Mouse (Mus musculus) midbrain, embryonic 14.5 days (tissue): ENCODE results near the gene Wdr5. TPM values are rescaled to one million over a fixed set of nuclear protein-coding genes. Genes with fewer than 3 reads are reported as not detected.
A peak's percentile ranks its signal among the peaks of the same experiment; 100 is the strongest.

ENCODE experiments used
- ATAC-seq: fragments of 200-750 bp; cut with Nextera tagmentation; 2 replicates; pipeline ENCODE4 v1.8.0; 2017; ENCODE audit warnings: moderate number of reproducible peaks, moderate library complexity; ENCODE audit not compliant: low FRiP score, low TSS enrichment
- DNase-seq: peaks from one replicate; pipeline ENCODE4 v3.0.0-alpha.2; 2015
- H3K27ac ChIP-seq: fragments of 300-500 bp; sonication (generic); replicated peaks from 2 replicates; pipeline ENCODE4 v1.5.1; 2014; ENCODE audit warnings: mild to moderate bottlenecking, low read depth, low read length, moderate library complexity
- H3K27me3 ChIP-seq: fragments of 300-500 bp; sonication (generic); 2 replicates; pipeline ENCODE4 v1.6.1; 2014; ENCODE audit warnings: low read length, control low read depth, mixed read lengths; ENCODE audit not compliant: control insufficient read depth, insufficient read depth
- H3K36me3 ChIP-seq: fragments of 300-500 bp; sonication (generic); 2 replicates; pipeline ENCODE4 v1.6.1; 2014; ENCODE audit warnings: low read length, control low read depth; ENCODE audit not compliant: control insufficient read depth, insufficient read depth
- H3K4me1 ChIP-seq: fragments of 300-500 bp; sonication (generic); 2 replicates; pipeline ENCODE4 v1.6.1; 2014; ENCODE audit warnings: mild to moderate bottlenecking, antibody characterized with exemption, low read length, control low read depth; ENCODE audit not compliant: control insufficient read depth, insufficient read depth
- H3K4me2 ChIP-seq: fragments of 300-500 bp; sonication (generic); 2 replicates; pipeline ENCODE4 v1.6.1; 2014; ENCODE audit warnings: mild to moderate bottlenecking, low read length, moderate library complexity
- H3K4me3 ChIP-seq: fragments of 300-500 bp; sonication (generic); replicated peaks from 2 replicates; pipeline ENCODE4 v1.5.1; 2014; ENCODE audit warnings: low read depth, low read length
- H3K9ac ChIP-seq: fragments of 300-500 bp; sonication (generic); replicated peaks from 2 replicates; pipeline ENCODE4 v1.6.1; 2014; ENCODE audit warnings: mild to moderate bottlenecking, low read length, moderate library complexity
- H3K9me3 ChIP-seq: fragments of 300-500 bp; sonication (generic); 2 replicates; pipeline ENCODE4 v1.6.1; 2016; ENCODE audit warnings: low read length, control low read depth, mixed read lengths; ENCODE audit not compliant: control insufficient read depth
- WGBS: fragments of 180-500 bp; shearing (Covaris S2); extraction: QIAGEN DNeasy Blood & Tissue Kit; methylation state at CpG from one replicate; pipeline ENCODE4 v1.1.7; 2014; 5-methylcytosine and 5-hydroxymethylcytosine counted together
- polyA plus RNA-seq: library from polyadenylated mRNA; unstranded; fragments of >200 nt; fragmentation: Nextera tagmentation; extraction: Ambion mirVana; gene quantifications from 2 replicates; pipeline ENCODE4 v1.2.1, GENCODE M21; 2014

The Wdr5 gene
- 31.9 and 44.2 TPM in 2 replicates for polyA plus RNA-seq

DNA sequence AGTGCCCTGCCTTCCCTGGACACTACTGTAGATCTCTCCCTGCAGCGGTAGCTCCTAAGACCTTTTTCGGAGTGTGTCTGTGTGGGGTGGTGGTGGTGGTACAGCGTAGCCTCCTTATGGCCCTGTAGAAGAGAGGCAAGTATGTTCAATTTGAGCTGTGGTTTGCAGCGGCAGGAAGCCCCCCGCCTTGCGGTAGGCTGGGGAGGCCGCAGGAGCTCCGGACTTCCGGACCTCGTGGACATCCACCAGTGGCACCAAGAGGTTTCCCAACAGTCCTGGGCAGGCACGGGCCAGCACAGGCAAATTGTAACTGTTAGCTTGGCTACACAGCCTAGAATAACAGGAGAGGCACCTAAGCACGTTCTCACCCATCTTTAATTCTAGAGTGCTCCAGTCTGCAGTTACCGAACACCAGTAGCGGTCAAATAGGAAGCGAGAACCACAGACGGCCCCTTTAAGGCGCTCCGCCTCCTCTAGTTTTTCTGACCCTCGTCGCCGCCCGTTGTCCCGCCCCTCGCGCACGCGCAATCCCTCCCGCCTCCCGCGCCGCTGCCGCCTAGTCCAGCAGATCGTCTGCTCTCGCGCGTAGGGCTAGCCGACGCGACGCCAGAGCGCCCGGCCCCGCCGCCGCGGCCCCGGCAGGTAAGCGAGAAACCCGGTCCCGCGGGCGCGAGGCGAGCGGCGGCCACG lies at the start of gene Wdr5:
Wdr5 (plus strand) TSS at position 519 of the 690 bp plus-strand sequence.
- Histone ChIP-seq H3K36me3 (peaks cover 9% of the 10 kb centered on the region), H3K27me3 (no peaks in the 10 kb centered on the region), H3K27ac (peak within 1 kb of the TSS; percentile 86), H3K4me2 (peak within 1 kb of the TSS; percentile 98), H3K9me3 (no peaks in the 10 kb centered on the region), H3K4me3 (peak within 1 kb of the TSS; percentile 93), H3K4me1 (peaks cover 23% of the 10 kb centered on the region), H3K9ac (peak within 1 kb of the TSS; percentile 89)
- 1% methylated on average over 56 of the region's 57 CpGs for WGBS
- ATAC-seq (peak; percentile 90), DNase-seq (peak; percentile 96)

DNA sequence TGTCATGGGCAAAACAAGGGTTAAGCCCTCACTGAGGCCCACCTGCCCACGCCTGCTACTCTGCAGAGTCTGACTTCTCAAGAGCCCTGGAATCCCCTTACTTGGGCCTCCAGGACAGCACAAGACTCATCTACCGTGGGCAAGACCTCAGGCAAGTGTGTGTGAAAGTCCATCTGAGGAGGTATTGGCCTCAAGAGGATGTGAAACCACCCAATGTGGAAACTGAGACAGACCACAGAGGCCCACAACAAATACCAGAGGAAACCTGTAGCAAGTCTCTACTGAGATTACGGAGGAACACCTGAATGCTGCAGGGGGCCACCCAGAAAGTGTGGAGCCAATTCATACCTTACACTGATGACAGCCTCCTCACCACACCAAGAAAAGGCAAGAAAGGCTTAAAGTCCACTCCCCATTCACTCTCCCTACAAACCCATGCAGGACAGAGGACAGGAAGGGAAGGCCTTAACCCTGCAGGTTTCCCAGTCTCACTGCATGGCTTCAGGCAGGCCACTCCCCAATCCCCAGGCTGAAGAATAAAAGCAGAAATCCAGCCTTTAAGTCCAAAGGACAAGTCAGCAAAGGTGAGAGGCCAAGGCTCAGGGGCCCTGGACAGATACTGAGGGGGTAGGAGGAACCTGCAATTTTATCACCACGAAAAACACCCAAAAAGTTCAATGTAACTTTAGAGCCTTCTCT lies 45.5 kb upstream of the Wdr5 start:
- peaks cover 34% of the 10 kb centered on the region for H3K4me1 ChIP-seq
- WGBS, result 84% methylated on average over 4 of the region's 4 CpGs
- no peak overlapping the region for H3K4me2 ChIP-seq
- no peak for ATAC-seq
- no peaks in the 10 kb centered on the region for H3K9me3 ChIP-seq
- no peaks in the 10 kb centered on the region for H3K27me3 ChIP-seq
- no peak for DNase-seq
- H3K9ac ChIP-seq, result no peak overlapping the region
- no peak overlapping the region for H3K4me3 ChIP-seq
- H3K36me3 ChIP-seq, result peaks cover 22% of the 10 kb centered on the region; the same call in 1 of the 2 replicates
- no peak overlapping the region for H3K27ac ChIP-seq

DNA sequence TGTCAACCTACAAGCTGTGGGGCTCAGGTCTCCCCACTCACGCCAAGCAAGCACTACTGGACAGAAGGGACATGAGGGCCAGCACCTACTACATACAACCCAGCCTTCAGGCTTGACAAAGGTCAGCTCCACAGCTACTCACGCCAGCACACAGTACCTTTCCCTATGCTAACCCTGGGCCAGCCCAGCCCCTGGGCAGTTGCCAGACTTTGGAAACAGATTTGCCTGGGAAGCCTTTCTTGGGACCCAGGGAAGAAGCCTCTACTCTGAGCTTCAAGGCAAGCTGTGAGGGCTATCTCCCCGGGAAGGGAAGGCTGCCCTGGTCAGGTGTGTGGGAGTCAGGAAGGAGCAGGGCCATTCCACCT lies 45.0 kb upstream of the Wdr5 start:
- H3K36me3 ChIP-seq, result peaks cover 19% of the 10 kb centered on the region; the same call in 1 of the 2 replicates
- DNase-seq (no peak), ATAC-seq (no peak)
- H3K27ac ChIP-seq, result no peak overlapping the region
- H3K4me2 ChIP-seq, result no peak overlapping the region
- H3K4me1 ChIP-seq, result peaks cover 34% of the 10 kb centered on the region
- H3K27me3 ChIP-seq, result no peaks in the 10 kb centered on the region
- H3K9me3 ChIP-seq, result no peaks in the 10 kb centered on the region
- H3K4me3 ChIP-seq, result no peak overlapping the region
- whole genome bisulfite sequencing, result 84% methylated on average over 3 of the region's 3 CpGs
- H3K9ac ChIP-seq, result no peak overlapping the region

DNA sequence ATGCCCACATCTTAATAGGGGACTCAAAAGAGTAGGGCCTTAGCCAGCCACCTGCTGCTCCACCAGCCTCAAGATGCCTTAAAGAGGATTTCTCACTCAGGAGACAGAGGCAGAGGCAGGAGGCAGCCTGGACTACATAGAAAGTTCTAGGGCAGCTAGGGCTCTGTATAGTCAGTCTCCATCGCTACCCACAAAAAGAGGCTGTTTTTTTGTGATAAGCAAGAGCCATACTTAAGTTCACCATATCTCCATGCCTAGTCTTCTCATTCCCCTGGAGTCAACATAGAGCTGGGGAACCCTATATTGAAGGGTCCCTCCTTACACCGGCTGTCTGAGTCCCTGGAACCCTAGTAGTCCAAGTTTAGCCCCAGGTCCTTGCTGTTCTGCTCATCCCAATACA lies 44.4 kb upstream of the Wdr5 start:
- no peak overlapping the region for H3K9ac ChIP-seq
- peaks cover 18% of the 10 kb centered on the region; the same call in 1 of the 2 replicates for H3K36me3 ChIP-seq
- 87% methylated on average over 2 of the region's 2 CpGs for WGBS
- H3K27me3 ChIP-seq, result no peaks in the 10 kb centered on the region
- no peak for ATAC-seq
- peaks cover 34% of the 10 kb centered on the region for H3K4me1 ChIP-seq
- DNase-seq, result no peak
- no peak overlapping the region for H3K4me2 ChIP-seq
- H3K27ac ChIP-seq, result no peak overlapping the region
- H3K4me3 ChIP-seq, result no peak overlapping the region
- H3K9me3 ChIP-seq, result no peaks in the 10 kb centered on the region

DNA sequence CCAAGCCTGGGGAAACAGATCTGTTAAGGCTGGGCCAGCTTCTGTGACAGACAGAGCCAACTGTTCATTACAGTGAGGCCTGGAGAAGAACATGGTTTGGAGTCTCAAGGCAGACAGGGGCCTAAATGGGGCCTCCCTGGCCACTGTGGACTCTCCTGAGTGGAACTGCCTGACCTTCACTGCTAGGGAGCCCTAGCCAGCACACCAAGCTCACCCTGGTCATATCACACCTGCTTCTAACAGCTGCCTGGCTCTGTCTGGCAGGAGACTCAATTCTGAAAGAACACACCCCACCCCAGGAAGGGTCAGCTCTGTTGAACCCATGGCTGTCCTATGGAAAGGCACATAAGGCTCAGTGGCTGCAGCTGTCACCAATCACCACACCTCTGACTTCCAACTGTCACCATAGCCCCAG lies 43.8 kb upstream of the Wdr5 start:
- H3K36me3 ChIP-seq, result peaks cover 12% of the 10 kb centered on the region; the same call in 1 of the 2 replicates

DNA sequence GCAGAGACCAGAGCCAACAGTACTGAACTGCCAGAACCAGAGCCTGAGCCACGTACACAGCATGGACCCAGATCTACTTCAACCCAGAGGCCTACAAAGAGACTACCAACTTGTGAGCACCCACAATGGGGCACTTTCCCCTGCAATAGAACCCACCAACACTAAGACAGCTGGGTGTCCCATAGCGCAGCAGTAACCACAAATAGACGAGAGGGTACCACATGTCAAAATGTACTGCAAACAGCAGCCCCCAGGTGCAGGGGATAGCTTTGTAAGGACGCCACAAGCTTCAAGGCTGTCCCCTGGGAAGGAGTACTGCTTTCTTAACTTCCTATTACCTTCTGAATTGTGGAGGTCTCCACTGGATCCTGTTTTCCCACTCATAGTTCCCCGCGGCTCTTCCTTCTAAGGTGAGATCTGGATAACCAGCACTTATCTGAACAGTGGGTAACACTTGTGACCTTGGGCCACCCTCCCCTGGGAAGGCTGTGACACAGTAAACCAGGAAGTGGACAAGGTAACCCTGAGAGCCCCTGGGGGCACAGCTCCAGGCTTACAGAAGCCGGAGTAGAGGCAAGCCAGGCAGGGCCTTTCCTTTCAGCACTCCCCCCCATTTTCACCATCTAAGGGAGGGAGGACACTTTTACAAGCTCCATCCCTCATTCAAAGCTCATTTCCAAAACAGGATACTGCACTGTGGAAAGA lies 41.7 kb upstream of the Wdr5 start:
- Histone ChIP-seq H3K27ac (no peak overlapping the region), H3K4me2 (peak overlapping the region; percentile 98), H3K27me3 (no peaks in the 10 kb centered on the region), H3K9me3 (no peaks in the 10 kb centered on the region), H3K4me3 (peak overlapping the region; percentile 97), H3K36me3 (0 out of 2 replicates have a peak, but pooled peaks cover 3% of the 10 kb centered on the region), H3K4me1 (peaks cover 40% of the 10 kb centered on the region), H3K9ac (peak overlapping the region; percentile 93; the same call in 1 of the 2 replicates)
- DNase-seq (no peak), ATAC-seq (no peak)
- 81% methylated on average over 7 of the region's 7 CpGs for WGBS

More for the DNA sequence above, 43.8 kb upstream of the Wdr5 start:
- H3K4me2 ChIP-seq, result no peak overlapping the region
- H3K4me1 ChIP-seq, result peaks cover 34% of the 10 kb centered on the region
- ATAC-seq (no peak), DNase-seq (no peak)
- no peaks in the 10 kb centered on the region for H3K27me3 ChIP-seq
- H3K27ac ChIP-seq, result no peak overlapping the region
- no peak overlapping the region for H3K4me3 ChIP-seq
- H3K9ac ChIP-seq, result no peak overlapping the region
- H3K9me3 ChIP-seq, result no peaks in the 10 kb centered on the region

DNA sequence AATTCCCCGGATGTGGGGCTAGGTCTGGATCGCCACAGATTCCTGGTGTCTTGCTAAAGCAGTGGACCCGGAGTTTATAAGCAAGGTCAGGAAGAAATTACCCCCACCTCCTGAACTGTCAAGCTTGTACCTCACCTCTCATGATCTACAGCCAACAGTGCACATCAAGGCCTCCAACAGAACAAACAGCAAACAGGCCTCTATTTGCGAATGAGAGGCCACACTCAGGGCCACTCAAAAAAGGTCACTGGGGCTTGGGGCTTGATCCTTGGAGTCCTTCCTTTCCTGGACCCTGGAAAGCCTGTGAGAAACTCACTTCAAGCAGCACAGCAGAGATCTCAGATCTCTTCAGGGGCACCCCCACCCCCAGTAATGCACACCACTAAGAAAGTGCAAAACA lies 41.0 kb upstream of the Wdr5 start:
- Histone ChIP-seq H3K4me1 (peaks cover 40% of the 10 kb centered on the region), H3K27me3 (no peaks in the 10 kb centered on the region), H3K27ac (no peak overlapping the region), H3K9ac (peak overlapping the region; percentile 93), H3K36me3 (0 out of 2 replicates have a peak, but pooled peaks cover 3% of the 10 kb centered on the region), H3K9me3 (no peaks in the 10 kb centered on the region), H3K4me3 (peak overlapping the region; percentile 97), H3K4me2 (peak overlapping the region; percentile 98)
- no peak for ATAC-seq
- DNase-seq, result no peak
- WGBS, result 29% methylated on average over 4 of the region's 4 CpGs

DNA sequence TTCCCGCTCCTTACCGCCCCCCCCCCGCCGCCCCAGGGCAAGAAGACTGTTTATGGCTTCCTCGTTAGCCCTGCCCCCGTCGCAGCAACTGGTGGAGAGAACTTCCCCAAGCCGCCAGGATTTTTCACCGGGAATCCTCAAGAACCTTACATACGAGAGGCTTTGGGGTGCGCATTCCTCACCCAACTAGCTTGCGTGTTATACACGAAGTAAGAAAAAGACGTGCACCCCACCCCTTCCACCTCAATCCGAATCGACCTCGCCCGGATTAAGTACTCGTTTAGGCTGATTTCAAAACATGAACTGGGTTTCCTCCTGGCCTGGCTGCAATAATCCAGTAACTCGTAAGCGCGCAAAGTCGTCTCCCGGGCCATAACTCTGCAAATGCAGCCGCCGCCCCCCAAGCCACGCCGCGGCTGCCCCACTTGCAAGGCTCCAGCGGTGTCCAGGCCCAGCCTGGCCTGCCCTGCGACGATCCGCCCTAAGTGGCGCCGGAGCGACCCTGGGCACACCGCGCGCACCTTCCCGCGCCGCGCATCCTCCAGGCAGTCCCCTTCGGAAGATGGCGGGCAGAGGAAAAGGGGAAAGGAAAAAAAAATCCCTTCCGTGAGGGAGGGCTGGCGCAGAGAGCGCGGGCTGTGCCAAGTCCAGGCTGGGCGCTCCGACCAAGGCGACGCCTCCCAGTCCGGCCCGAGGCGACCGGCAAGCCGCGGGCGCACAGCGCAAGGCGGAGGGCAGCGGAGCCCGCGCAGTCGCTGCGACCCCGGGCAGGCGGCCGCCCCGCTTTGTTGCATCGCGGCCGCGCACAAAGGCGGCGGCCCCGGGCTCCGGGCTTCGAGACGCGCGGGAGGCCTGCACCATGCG lies 40.1 kb upstream of the Wdr5 start:
- peak overlapping the region; percentile 98 for H3K4me2 ChIP-seq

More for the DNA sequence above, 40.1 kb upstream of the Wdr5 start:
- no peaks in the 10 kb centered on the region for H3K9me3 ChIP-seq
- DNase-seq (no peak), ATAC-seq (peak; percentile 44)
- H3K9ac ChIP-seq, result peak overlapping the region; percentile 93
- 0 out of 2 replicates have a peak, but pooled peaks cover 3% of the 10 kb centered on the region for H3K36me3 ChIP-seq
- H3K27me3 ChIP-seq, result no peaks in the 10 kb centered on the region
- H3K4me1 ChIP-seq, result peaks cover 40% of the 10 kb centered on the region
- H3K27ac ChIP-seq, result peak overlapping the region; percentile 97
- under 1% methylated on average over 82 of the region's 84 CpGs for WGBS
- peak overlapping the region; percentile 97 for H3K4me3 ChIP-seq
